Mouse (Mus musculus) right cerebral cortex, postnatal 4 days (tissue): ENCODE measurements around the gene Pola2.

Experiments used
- DNase-seq: peaks from one replicate; pipeline ENCODE4 v3.0.0-alpha.2; 2022

Pola2 gene

DNA sequence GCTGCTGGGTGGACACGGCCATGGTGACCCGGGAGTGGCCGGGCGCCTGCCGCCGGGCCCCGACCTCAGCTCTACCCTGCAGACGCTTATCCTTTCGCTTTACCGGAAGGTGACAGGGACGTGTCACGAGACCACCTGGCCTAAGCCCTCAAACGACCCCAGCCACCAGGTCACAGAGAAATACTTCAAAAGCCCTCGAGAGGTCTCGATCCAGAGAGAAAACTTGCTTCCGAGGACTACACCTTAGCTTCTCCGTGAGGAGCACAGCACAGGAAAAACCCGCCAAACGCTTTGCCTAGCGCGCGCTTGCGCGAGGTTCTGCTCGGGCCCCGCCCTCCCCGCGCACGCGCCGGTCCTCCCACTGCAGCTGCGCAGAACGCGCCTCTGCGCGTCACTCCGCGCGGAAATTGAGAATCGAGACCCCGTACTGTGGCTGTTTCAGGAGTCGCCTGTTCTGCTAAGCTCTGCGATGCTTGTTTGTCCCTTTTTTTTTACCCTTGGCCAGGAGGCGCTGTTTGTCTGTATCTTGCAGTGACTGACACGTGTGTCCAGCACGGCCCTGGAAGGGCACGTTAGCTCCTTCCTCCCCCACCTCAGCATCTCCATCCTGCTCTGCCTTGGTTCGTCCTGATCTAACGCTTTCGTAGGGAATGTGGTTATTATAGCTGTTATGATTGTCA is at the start of gene Pola2:
Gene Pola2 (minus strand): TSS at position 320 of the 680 bp plus-strand sequence.
- DNase-seq, result peak; percentile 89

- no peak for DNase-seq
Measured at GRCm38 (mm10) chr19:6013691-6014090, 49.7 kb upstream of the Pola2 start.

DNA sequence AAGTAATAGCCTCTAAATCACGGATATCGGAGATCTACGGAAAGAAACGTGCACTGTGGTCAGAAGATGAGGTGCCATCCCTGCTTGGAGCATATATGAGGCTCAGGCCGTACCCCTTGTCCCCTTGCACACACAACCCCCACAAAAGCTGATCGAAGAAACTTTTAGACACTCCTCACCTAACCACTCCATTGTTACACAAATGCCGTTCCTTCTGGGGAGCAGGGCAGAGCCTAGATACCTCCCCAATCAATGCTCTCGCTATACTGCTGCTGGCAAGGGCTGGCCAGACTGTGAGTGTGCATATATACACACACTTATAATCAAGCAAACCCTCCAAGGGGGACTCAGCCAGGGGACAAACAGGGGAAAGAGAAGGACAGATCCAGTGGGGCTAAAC is 45.1 kb upstream of the Pola2 start:
- DNase-seq, result no peak

GRCm38 (mm10) chr19:6007013-6007412 is 43.0 kb upstream of the Pola2 start:
- no peak for DNase-seq

DNA sequence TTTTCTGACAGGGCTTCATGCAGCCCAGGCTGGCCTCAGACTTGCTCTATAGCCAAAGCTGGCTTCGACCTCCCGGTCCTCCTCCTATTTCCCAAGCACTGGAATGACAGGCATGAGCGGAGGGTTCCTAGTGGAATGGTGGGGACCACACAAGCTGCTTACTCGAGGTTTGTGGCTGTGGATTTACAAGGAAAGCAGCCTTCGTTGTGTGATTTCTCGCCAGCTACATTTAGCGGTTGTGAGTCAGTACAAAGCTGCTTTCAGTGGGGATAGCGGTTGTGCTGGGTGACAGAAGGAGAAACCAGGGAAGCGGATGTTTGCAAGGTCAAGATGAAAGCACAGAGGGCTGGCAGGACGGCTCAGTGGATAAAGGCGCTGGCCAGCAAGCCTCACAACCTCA is 41.5 kb upstream of the Pola2 start:
- DNase-seq, result no peak

GRCm38 (mm10) chr19:5999969-6000368 is 36.0 kb upstream of the Pola2 start:
- DNase-seq, result no peak

DNA sequence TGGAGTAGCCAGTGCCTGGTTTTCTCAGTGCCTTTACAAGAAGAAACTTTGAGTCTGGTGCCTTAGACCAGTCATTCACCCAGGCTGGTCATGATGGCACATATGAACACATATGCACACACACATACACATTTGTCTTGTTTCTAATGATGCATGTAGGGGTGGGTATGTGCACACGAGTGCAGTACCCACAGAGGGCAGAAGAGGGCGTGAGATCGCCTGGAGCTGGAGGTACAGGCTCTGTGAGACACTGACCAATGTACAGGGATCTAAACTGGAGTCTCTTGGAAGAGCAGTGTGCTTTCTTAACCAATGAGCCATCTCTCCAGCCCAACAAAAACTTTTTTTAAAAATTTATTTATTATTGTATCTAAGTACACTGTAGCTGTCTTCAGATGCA is 34.2 kb upstream of the Pola2 start:
- no peak for DNase-seq

GRCm38 (mm10) chr19:5994711-5995110 is 30.7 kb upstream of the Pola2 start:
- DNase-seq, result no peak

DNA sequence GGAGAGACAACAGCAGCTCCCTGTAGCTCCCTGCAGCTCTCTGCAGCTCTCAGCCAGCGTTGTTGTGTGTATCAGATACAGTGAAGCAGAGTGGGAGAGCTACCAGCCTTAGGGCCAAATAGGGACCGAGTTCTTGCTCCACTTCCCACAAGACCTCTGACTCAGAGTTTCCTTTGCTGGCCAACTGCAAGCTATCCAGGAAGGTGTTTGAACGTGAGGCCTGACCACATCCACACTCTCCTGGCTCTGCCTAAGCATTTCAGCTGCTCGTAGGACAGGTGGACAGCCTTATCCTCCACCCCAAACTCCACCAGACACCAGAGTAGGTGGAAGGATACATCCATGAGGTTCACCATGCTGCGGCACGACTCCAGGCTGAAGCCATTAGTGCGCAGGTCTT is 28.0 kb upstream of the Pola2 start:
- DNase-seq, result no peak

- DNase-seq, result no peak
Measured at GRCm38 (mm10) chr19:5991467-5991866, 27.5 kb upstream of the Pola2 start.

- no peak for DNase-seq
Measured at GRCm38 (mm10) chr19:5990921-5991320, 26.9 kb upstream of the Pola2 start.

DNA sequence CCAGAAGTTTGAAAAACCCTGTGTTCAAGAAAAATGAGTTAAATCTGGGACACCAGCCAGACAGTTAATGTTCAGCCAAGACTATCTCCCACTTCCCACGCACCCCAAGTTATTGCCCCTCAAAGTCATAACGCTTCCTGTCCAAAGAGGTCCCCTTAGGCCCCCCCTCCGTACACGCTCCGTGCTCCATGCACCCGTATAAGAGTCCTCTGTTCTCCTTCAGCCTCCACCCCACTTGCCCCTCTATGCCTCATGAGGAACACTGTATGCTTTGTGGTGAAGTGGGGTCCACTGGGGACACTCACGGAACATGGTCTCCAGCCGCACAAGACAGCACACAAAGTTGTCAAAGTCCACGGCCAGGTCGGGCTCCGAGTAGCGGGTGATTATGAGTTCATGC is 26.0 kb upstream of the Pola2 start:
- DNase-seq, result no peak

GRCm38 (mm10) chr19:5989585-5989984 is 25.6 kb upstream of the Pola2 start:
- DNase-seq, result no peak

- peak; percentile 71 for DNase-seq
Measured at GRCm38 (mm10) chr19:5988815-5989452, 24.9 kb upstream of the Pola2 start.

DNA sequence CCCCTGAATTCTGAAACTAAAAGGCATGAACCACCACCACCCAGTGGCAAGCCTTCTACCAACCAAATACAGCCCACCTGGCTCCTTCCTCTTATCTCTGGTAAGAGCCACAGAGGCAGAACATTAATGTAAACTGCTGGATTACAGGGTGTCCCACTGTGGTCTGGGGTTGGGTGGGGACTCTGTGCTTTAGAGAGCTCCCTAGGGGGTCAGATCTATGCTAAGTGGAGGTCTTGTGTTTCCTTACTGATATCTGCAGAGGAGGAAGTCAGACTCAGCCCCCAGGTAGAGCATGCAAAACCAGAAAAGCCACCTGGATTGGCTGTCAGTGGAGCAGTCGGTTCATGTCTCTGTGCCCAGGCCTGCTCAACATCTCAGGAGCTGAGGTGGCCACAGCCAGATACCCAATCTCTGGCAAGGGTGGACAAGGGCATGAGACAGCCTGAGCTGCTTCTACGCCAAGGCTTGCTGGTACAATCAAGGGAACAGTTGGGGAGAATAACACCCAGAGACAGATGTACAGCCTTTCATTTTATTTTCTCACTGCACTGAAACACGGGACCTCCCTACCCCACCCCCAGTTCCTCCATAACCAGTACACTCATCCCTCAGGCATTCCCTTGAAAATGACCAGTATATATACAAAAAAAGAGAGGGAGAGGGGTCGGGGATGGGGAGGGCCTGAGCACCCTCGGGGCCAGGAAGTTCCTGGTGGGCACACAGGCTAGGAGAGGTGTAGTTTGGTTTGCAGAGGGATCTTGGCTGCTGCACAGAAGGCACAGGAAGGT is 24.2 kb upstream of the Pola2 start:
- no peak for DNase-seq

GRCm38 (mm10) chr19:5986043-5986442 is 22.0 kb upstream of the Pola2 start, which contains the start of gene Slc22a20:
Gene Slc22a20, minus strand, starts transcription at chr19:5986143.
- no peak for DNase-seq

GRCm38 (mm10) chr19:5980477-5980876 is 16.5 kb upstream of the Pola2 start:
- DNase-seq, result no peak

GRCm38 (mm10) chr19:5977717-5978116 is 13.7 kb upstream of the Pola2 start:
- no peak for DNase-seq

- peak; percentile 29 for DNase-seq
Measured at GRCm38 (mm10) chr19:5975676-5976075, 11.7 kb upstream of the Pola2 start.

DNA sequence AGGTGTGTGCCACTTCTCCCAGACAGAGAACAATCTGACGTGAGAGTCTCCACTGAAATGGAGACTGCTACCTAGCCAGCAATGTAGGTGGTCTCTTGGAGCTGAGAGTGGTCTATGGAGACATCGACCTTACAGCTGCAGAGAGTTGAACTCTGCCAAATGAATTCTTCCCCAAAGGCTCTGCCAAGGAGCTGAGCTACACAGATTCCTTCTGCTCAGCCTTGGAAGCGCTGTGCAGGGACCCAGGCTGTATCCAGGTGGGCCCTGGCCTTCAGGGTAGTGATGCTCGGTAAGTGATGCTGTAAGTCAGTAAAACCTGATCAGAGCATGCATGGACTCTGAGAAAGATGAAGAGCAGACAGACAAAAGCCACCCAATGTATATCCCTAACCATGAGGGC is 11.1 kb upstream of the Pola2 start:
- no peak for DNase-seq

DNA sequence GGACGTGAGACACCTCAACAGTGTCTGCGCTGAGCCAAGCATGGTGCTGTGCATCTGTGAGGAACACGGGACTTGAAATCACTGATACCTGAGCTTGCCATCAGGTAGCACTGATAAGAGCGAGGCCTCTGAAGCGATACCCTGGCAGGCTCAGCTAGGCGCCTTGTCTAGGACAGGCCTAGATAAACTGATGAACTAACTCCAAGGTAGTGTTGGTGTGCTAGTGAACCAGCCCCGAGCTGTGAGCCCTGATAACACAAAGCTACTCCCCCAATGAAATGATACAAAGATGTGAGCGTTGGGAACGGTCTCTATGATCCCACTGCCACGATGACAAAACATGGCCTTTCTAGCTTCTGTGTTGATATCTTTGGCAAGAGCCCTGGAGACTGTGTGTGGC is 3.7 kb upstream of the Pola2 start:
- no peak for DNase-seq

DNA sequence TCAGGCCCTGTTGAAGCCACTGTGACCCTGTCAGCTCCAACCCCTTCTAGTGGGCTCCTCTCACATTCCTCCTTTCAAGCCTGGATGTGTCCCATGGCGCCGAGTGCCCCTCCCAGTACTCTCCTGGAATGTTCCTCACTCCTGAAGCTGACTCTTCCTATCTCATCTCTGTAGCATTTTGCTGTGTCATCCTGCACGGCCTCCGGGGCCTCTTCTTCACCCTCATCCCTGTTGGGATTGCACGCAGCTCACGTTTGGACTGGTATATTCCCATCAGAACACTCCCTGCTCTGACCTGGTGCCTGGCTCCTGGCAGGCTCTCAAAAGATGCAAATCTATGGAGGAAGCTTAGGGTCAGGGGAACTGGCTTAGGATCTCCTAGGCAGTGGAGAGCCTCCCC is 2.8 kb upstream of the Pola2 start:
- no peak for DNase-seq

DNA sequence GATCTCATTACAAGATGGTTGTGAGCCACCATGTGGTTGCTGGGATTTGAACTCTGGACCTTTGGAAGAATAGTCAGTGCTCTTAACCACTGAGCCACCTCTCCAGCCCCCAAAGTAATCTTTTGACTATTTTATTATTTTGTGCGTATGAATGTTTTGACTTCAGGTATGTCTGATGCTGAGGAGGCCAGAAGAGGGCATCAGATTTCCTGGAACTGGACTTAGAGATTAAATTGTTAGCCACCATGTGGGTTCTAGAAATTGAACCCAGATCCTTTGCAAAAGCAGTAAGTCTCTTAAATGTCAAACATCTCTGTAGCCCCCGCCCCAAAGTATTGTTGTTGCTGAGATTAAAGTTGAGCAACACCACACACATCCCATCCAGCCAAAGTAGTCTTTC is 1.9 kb upstream of the Pola2 start:
- no peak for DNase-seq

GRCm38 (mm10) chr19:5965280-5965679 is 1.3 kb upstream of the Pola2 start:
- peak; percentile 75 for DNase-seq
